Mouse (Mus musculus): Measurements from ENCODE around the gene Son. TPM values are rescaled to one million over a fixed set of nuclear protein-coding genes. Genes with fewer than 3 reads are reported as not detected.

Gene Son
- 149 and 155 TPM in 2 replicates for polyA plus RNA-seq (2014; fragmentation: Nextera tagmentation; extraction: Ambion mirVana)

GRCm38 (mm10) chr16:91647461-91648219, at the start of gene Son:
Gene Son, plus strand, starts transcription at chr16:91647506.
- peak within 1 kb of the TSS; percentile 100 for H3K4me2 ChIP-seq
- H3K36me3 ChIP-seq (ENCODE audit: insufficient read depth): peaks cover 22% of the 10 kb centered on the region
- H3K27me3 ChIP-seq (ENCODE audit: insufficient read depth, low read length): no peaks in the 10 kb centered on the region
- H3K27ac ChIP-seq (ENCODE audit: low read depth): peak within 1 kb of the TSS; percentile 99
- H3K9ac ChIP-seq: peak within 1 kb of the TSS; percentile 93
- ATAC-seq (ENCODE audit: insufficient read depth) (peak; percentile 96), DNase-seq (peak; percentile 99)
- TF ChIP-seq CTCF (IDR thresholded peaks at IDR 0.05; ENCODE audit: low read depth): no peak
- no peaks in the 10 kb centered on the region for H3K9me3 ChIP-seq (ENCODE audit: low read depth, low read length)
- peak within 1 kb of the TSS; percentile 83 for H3K4me3 ChIP-seq (ENCODE audit: low read depth, low read length)
- whole genome bisulfite sequencing: under 1% methylated on average over 69 of the region's 70 CpGs
- no peaks in the 10 kb centered on the region for H3K4me1 ChIP-seq (ENCODE audit: insufficient read depth)

- no peak within 1 kb of the TSS for H3K27ac ChIP-seq (ENCODE audit: low read depth)
- no peak for TF ChIP-seq CTCF (IDR thresholded peaks at IDR 0.05; ENCODE audit: low read depth)
- WGBS: 1% methylated on average over 34 of the region's 34 CpGs
- no peaks in the 10 kb centered on the region for H3K36me3 ChIP-seq (ENCODE audit: insufficient read depth)
- peak within 1 kb of the TSS; percentile 81 for H3K4me3 ChIP-seq (ENCODE audit: low read depth, low read length)
- H3K4me1 ChIP-seq (ENCODE audit: insufficient read depth): peaks cover 7% of the 10 kb centered on the region
- H3K9ac ChIP-seq: peak within 1 kb of the TSS; percentile 74
- peak within 1 kb of the TSS; percentile 87 for H3K4me2 ChIP-seq
- no peaks in the 10 kb centered on the region for H3K9me3 ChIP-seq (ENCODE audit: low read depth, low read length)
- ATAC-seq (ENCODE audit: insufficient read depth) (peak; percentile 99), DNase-seq (peak; percentile 99)
- H3K27me3 ChIP-seq (ENCODE audit: insufficient read depth, low read length): no peaks in the 10 kb centered on the region
Observed at GRCm38 (mm10) chr16:91597672-91598010, 49.7 kb upstream of the Son start, which contains the start of gene Tmem50b. Gene Tmem50b, minus strand, starts transcription at chr16:91597800.

GRCm38 (mm10) chr16:91599242-91599641, 48.1 kb upstream of the Son start:
- DNase-seq (no peak), ATAC-seq (ENCODE audit: insufficient read depth) (no peak)
- peak; percentile 38 for TF ChIP-seq CTCF (IDR thresholded peaks at IDR 0.05; ENCODE audit: low read depth)

GRCm38 (mm10) chr16:91601081-91601480, 46.2 kb upstream of the Son start:
- H3K4me3 ChIP-seq (ENCODE audit: low read depth, low read length): no peak overlapping the region
- no peak overlapping the region for H3K27ac ChIP-seq (ENCODE audit: low read depth)
- no peak overlapping the region for H3K4me2 ChIP-seq
- WGBS: 42% methylated on average over 4 of the region's 4 CpGs
- H3K27me3 ChIP-seq (ENCODE audit: insufficient read depth, low read length): no peaks in the 10 kb centered on the region
- peaks cover 7% of the 10 kb centered on the region for H3K4me1 ChIP-seq (ENCODE audit: insufficient read depth)
- TF ChIP-seq CTCF (IDR thresholded peaks at IDR 0.05; ENCODE audit: low read depth): no peak
- DNase-seq: no peak
- H3K9ac ChIP-seq: no peak overlapping the region
- no peaks in the 10 kb centered on the region for H3K36me3 ChIP-seq (ENCODE audit: insufficient read depth)
- no peak for ATAC-seq (ENCODE audit: insufficient read depth)
- no peaks in the 10 kb centered on the region for H3K9me3 ChIP-seq (ENCODE audit: low read depth, low read length)

More at GRCm38 (mm10) chr16:91599242-91599641, 48.1 kb upstream of the Son start:
- Histone ChIP-seq H3K9me3 (ENCODE audit: low read depth, low read length) (no peaks in the 10 kb centered on the region), H3K4me3 (ENCODE audit: low read depth, low read length) (no peak overlapping the region), H3K36me3 (ENCODE audit: insufficient read depth) (no peaks in the 10 kb centered on the region), H3K4me1 (ENCODE audit: insufficient read depth) (peaks cover 7% of the 10 kb centered on the region), H3K9ac (no peak overlapping the region), H3K27ac (ENCODE audit: low read depth) (no peak overlapping the region), H3K27me3 (ENCODE audit: insufficient read depth, low read length) (no peaks in the 10 kb centered on the region), H3K4me2 (no peak overlapping the region)

- 48% methylated on average over 9 of the region's 9 CpGs for WGBS
- ATAC-seq (ENCODE audit: insufficient read depth): no peak
- Histone ChIP-seq H3K27me3 (ENCODE audit: insufficient read depth, low read length) (no peaks in the 10 kb centered on the region), H3K4me3 (ENCODE audit: low read depth, low read length) (no peak overlapping the region), H3K9ac (no peak overlapping the region), H3K9me3 (ENCODE audit: low read depth, low read length) (no peaks in the 10 kb centered on the region), H3K36me3 (ENCODE audit: insufficient read depth) (no peaks in the 10 kb centered on the region), H3K4me1 (ENCODE audit: insufficient read depth) (peaks cover 2% of the 10 kb centered on the region; the same call in 1 of the 2 replicates), H3K27ac (ENCODE audit: low read depth) (no peak overlapping the region), H3K4me2 (no peak overlapping the region)
- no peak for TF ChIP-seq CTCF (IDR thresholded peaks at IDR 0.05; ENCODE audit: low read depth)
- DNase-seq: no peak
Observed at GRCm38 (mm10) chr16:91601693-91602092, 45.6 kb upstream of the Son start.

- Histone ChIP-seq H3K27me3 (ENCODE audit: insufficient read depth, low read length) (no peaks in the 10 kb centered on the region), H3K4me2 (no peak overlapping the region), H3K9ac (no peak overlapping the region), H3K9me3 (ENCODE audit: low read depth, low read length) (no peaks in the 10 kb centered on the region), H3K27ac (ENCODE audit: low read depth) (no peak overlapping the region), H3K4me3 (ENCODE audit: low read depth, low read length) (no peak overlapping the region), H3K36me3 (ENCODE audit: insufficient read depth) (no peaks in the 10 kb centered on the region), H3K4me1 (ENCODE audit: insufficient read depth) (no peaks in the 10 kb centered on the region)
- WGBS: 79% methylated on average over 6 of the region's 6 CpGs
- no peak for TF ChIP-seq CTCF (IDR thresholded peaks at IDR 0.05; ENCODE audit: low read depth)
- DNase-seq: no peak
- ATAC-seq (ENCODE audit: insufficient read depth): no peak
Observed at GRCm38 (mm10) chr16:91605156-91605555, 42.1 kb upstream of the Son start.

GRCm38 (mm10) chr16:91606958-91607357, 40.3 kb upstream of the Son start:
- no peak overlapping the region for H3K9ac ChIP-seq
- ATAC-seq (ENCODE audit: insufficient read depth) (no peak), DNase-seq (no peak)
- no peak overlapping the region for H3K4me2 ChIP-seq
- H3K27me3 ChIP-seq (ENCODE audit: insufficient read depth, low read length): no peaks in the 10 kb centered on the region
- no peak for TF ChIP-seq CTCF (IDR thresholded peaks at IDR 0.05; ENCODE audit: low read depth)
- no peaks in the 10 kb centered on the region for H3K9me3 ChIP-seq (ENCODE audit: low read depth, low read length)
- H3K36me3 ChIP-seq (ENCODE audit: insufficient read depth): no peaks in the 10 kb centered on the region
- no peak overlapping the region for H3K27ac ChIP-seq (ENCODE audit: low read depth)
- 88% methylated on average over 8 of the region's 8 CpGs for WGBS
- H3K4me3 ChIP-seq (ENCODE audit: low read depth, low read length): no peak overlapping the region
- no peaks in the 10 kb centered on the region for H3K4me1 ChIP-seq (ENCODE audit: insufficient read depth)

Measured in lung, embryonic 14.5 days (tissue).